Mouse (Mus musculus) C2C12 (cell line): ENCODE results near the gene 2810408A11Rik. TPM values are rescaled to one million over a fixed set of nuclear protein-coding genes. Genes with fewer than 3 reads are reported as not detected.
A peak's percentile ranks its signal among the peaks of the same experiment; 100 is the strongest.

Source experiments
- H3K27me3 ChIP-seq: one replicate; pipeline ENCODE4 v1.6.1; 2011; ENCODE audit not compliant: control insufficient read depth, insufficient read depth, insufficient read length
- H3K36me3 ChIP-seq: one replicate; pipeline ENCODE4 v1.6.1; 2011; ENCODE audit not compliant: control insufficient read depth, insufficient read depth
- H3K4me3 ChIP-seq: one replicate; pipeline ENCODE4 v1.5.1; 2011; ENCODE audit warnings: mild to moderate bottlenecking, control low read depth; ENCODE audit not compliant: poor library complexity, insufficient read depth, severe bottlenecking
- H3K79me2 ChIP-seq: one replicate; pipeline ENCODE4 v1.6.1; 2011; ENCODE audit not compliant: control insufficient read depth, insufficient read depth
- H3K79me3 ChIP-seq: one replicate; pipeline ENCODE4 v1.6.1; 2011; ENCODE audit warnings: low read depth, control low read depth
- H3ac ChIP-seq: one replicate; pipeline ENCODE3; 2011; ENCODE audit warnings: low read depth; ENCODE audit not compliant: control insufficient read depth, insufficient read length
- CEBPB ChIP-seq: IDR thresholded peaks from one replicate; pipeline ENCODE4 v1.6.1; 2011; ENCODE audit warnings: low read depth, mild to moderate bottlenecking, control low read depth, moderate library complexity
- CTCF ChIP-seq: IDR thresholded peaks from one replicate; pipeline ENCODE4 v1.5.1; 2011; ENCODE audit not compliant: control insufficient read depth, insufficient read depth, insufficient read length
- FOSL1 ChIP-seq: IDR thresholded peaks from one replicate; pipeline ENCODE4 v1.8.0; 2011; ENCODE audit warnings: mild to moderate bottlenecking, low read length; ENCODE audit not compliant: poor library complexity, insufficient read depth, severe bottlenecking
- MAX ChIP-seq: IDR thresholded peaks from one replicate; pipeline ENCODE4 v1.6.1; 2011; ENCODE audit warnings: mild to moderate bottlenecking, control low read depth
- MYOD1 ChIP-seq: IDR thresholded peaks from one replicate; pipeline ENCODE4 v1.6.1; 2011; ENCODE audit warnings: low read depth; ENCODE audit not compliant: control insufficient read depth, insufficient read length
- MYOG ChIP-seq: IDR thresholded peaks from one replicate; pipeline ENCODE4 v1.6.1; 2011; ENCODE audit not compliant: control insufficient read depth, insufficient read length; ENCODE audit errors: extremely low read depth
- USF1 ChIP-seq: IDR thresholded peaks from one replicate; pipeline ENCODE4 v1.6.1; 2011; ENCODE audit warnings: low read depth, mild to moderate bottlenecking, control low read depth, moderate library complexity
- polyA plus RNA-seq: library from polyadenylated mRNA; unstranded; fragments of >200 nt; fragmentation: generic; extraction: Trizol; gene quantifications from one replicate; pipeline ENCODE4 v1.2.1, GENCODE M21; 2012; ENCODE audit warnings: missing spikeins

The 2810408A11Rik gene
- polyA plus RNA-seq, 1 experiment, result 2.4 TPM

GRCm38 (mm10) chr11:69915667-69916627 lies 15.2 kb upstream of the 2810408A11Rik start:
- H3K36me3 ChIP-seq, result peaks cover 84% of the 10 kb centered on the region
- H3K4me3 ChIP-seq, result peak overlapping the region; percentile 3

GRCm38 (mm10) chr11:69914917-69915430 lies 14.2 kb upstream of the 2810408A11Rik start:
- Histone ChIP-seq H3K27me3 (no peaks in the 10 kb centered on the region), H3K4me3 (peak overlapping the region; percentile 55), H3K36me3 (peaks cover 90% of the 10 kb centered on the region), H3ac (peak overlapping the region; percentile 36), H3K79me2 (peaks cover 60% of the 10 kb centered on the region), H3K79me3 (peaks cover 43% of the 10 kb centered on the region)
- TF ChIP-seq FOSL1 (no peak), CTCF (no peak), MYOG (no peak), CEBPB (no peak), MAX (no peak), USF1 (no peak), MYOD1 (no peak)

More at GRCm38 (mm10) chr11:69915667-69916627, 15.2 kb upstream of the 2810408A11Rik start:
- Histone ChIP-seq H3K79me2 (peaks cover 70% of the 10 kb centered on the region), H3K79me3 (peaks cover 50% of the 10 kb centered on the region), H3ac (no peak overlapping the region), H3K27me3 (no peaks in the 10 kb centered on the region)
- TF ChIP-seq MAX (no peak), CTCF (no peak), MYOG (no peak), MYOD1 (no peak), USF1 (no peak), CEBPB (no peak), FOSL1 (no peak)

GRCm38 (mm10) chr11:69914372-69914764 lies 13.6 kb upstream of the 2810408A11Rik start:
- Histone ChIP-seq H3K27me3 (no peaks in the 10 kb centered on the region), H3K4me3 (peak overlapping the region; percentile 55), H3K36me3 (peaks cover 92% of the 10 kb centered on the region), H3K79me3 (peaks cover 37% of the 10 kb centered on the region), H3K79me2 (peaks cover 54% of the 10 kb centered on the region), H3ac (peak overlapping the region; percentile 85)
- TF ChIP-seq CEBPB (no peak), MYOD1 (no peak), FOSL1 (no peak), CTCF (no peak), USF1 (no peak), MAX (no peak)

DNA sequence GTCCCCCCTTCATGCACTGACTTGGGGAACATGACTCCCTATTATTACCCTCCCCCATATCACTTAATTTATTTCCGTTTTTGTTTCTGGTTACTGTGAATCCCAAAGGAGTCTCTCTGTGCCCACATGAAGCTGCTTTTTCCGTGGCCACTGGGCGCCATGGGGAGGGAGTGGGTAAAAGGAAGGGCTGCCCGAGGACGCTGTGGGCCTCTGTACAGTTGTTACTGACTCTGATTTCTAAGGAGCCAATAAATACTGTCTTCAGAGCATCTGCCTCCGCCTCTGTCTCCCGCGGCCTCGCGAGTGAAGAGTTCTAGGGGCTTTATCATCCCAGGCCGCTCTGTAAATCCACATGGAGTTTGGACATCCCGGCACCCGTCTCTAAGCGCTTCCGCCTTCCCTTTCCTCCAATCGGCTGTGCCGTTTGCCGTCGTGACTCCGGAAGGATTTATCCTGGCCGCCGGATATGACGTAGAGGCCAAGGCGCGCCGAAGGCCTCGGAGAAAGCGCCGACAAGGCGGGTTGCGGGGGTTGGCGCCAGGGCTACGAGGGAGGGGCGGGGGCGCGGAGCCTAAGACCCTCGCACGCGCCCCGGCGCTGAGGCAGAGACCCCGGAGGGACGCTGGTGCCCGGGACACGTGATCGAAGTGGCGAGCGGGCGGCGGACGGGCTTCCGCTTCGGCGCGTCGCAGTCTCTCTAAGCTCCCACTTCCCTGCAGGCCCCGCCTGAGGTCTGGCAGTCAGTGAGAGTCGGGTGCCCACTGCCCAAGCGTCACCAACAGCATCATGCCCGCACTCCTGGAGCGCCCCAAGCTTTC lies 13.0 kb upstream of the 2810408A11Rik start, which contains the start of gene Gps2:
Gene Gps2, plus strand, starts transcription at position 335 of the 818 bp plus-strand sequence.
- H3K79me2 ChIP-seq, result peaks cover 48% of the 10 kb centered on the region
- TF ChIP-seq FOSL1 (no peak), MAX (peak; percentile 90)
- H3ac ChIP-seq, result peak within 1 kb of the TSS; percentile 85
- H3K4me3 ChIP-seq, result peak within 1 kb of the TSS; percentile 55
- peaks cover 91% of the 10 kb centered on the region for H3K36me3 ChIP-seq
- H3K27me3 ChIP-seq, result no peaks in the 10 kb centered on the region
- peaks cover 31% of the 10 kb centered on the region for H3K79me3 ChIP-seq

DNA sequence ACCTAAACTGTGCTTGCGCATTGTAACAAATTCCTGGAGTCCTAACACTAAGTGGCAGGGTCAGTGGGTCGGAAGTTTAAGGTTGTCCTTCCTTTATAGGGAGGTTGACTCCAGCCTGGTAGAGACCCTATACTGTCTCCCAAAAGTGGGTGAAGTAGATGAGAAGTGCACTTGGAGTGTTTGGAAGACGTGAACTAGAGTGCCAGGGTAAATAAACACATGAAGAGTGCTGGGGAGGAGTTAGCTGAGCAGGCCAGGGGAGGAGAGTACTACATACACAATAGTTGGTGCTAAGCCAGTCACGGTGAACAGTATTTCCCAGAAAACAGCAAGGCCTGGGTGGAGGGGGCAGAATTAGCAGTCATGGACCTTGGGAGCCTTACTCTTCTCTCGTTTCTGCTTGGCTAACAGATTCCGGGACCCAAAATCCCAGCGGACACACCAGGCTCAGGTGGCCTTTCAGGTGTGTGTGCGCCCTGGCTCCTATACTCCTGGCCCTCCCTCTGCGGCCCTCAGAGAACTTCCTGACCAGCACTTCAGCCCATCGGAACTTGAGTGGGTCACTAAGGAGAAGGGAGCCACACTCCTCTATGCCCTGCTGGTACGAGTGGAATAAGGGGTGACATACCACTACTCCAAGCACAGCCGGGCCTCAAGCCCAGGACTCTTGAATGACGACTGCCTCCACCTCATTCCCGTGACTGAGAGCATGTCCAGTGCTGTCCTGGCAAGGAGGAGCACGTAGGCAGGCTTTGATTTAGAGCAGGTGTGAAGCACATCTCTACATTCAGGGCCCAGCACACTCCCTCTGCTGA lies 12.1 kb upstream of the 2810408A11Rik start:
- H3K27me3 ChIP-seq, result no peaks in the 10 kb centered on the region
- H3K79me3 ChIP-seq, result peaks cover 22% of the 10 kb centered on the region
- peak overlapping the region; percentile 55 for H3K4me3 ChIP-seq
- peaks cover 40% of the 10 kb centered on the region for H3K79me2 ChIP-seq
- TF ChIP-seq MYOG, result no peak
- no peak for TF ChIP-seq CTCF
- TF ChIP-seq USF1, result no peak
- no peak for TF ChIP-seq FOSL1
- no peak for TF ChIP-seq CEBPB
- no peak for TF ChIP-seq MYOD1
- no peak for TF ChIP-seq MAX
- peak overlapping the region; percentile 46 for H3ac ChIP-seq
- H3K36me3 ChIP-seq, result peaks cover 91% of the 10 kb centered on the region
